Mouse (Mus musculus): ENCODE data around the gene Chrna5. TPM values are rescaled to one million over a fixed set of nuclear protein-coding genes. Genes with fewer than 3 reads are reported as not detected.
"Not testable (repeated sequence)": the region's sequence is repeated elsewhere in the genome, so short reads cannot be mapped to it uniquely, and the experiment has no call there.

The Chrna5 gene
- 10 to 100 TPM in 1 of 2 experiments, 1 to 10 TPM in 1; 10.0 TPM for total RNA-seq (2021)

- no peak for DNase-seq (ENCODE audit: extremely low spot score in 1 of 2, low spot score in 1 of 2)
Observed at GRCm38 (mm10) chr9:54980674-54981073, at the start of gene Chrna5. Gene Chrna5, plus strand, starts transcription at chr9:54980880.

GRCm38 (mm10) chr9:54931765-54932164, 48.9 kb upstream of the Chrna5 start:
- DNase-seq (ENCODE audit: extremely low spot score in 1 of 2, low spot score in 1 of 2), result no peak

GRCm38 (mm10) chr9:54932379-54932778, 48.3 kb upstream of the Chrna5 start:
- DNase-seq (ENCODE audit: extremely low spot score in 1 of 2, low spot score in 1 of 2), result no peak

GRCm38 (mm10) chr9:54942071-54942470, 38.6 kb upstream of the Chrna5 start:
- DNase-seq (ENCODE audit: extremely low spot score in 1 of 2, low spot score in 1 of 2), result no peak

GRCm38 (mm10) chr9:54944467-54944866, 36.2 kb upstream of the Chrna5 start:
- DNase-seq (ENCODE audit: extremely low spot score in 1 of 2, low spot score in 1 of 2), result no peak

GRCm38 (mm10) chr9:54946256-54946655, 34.4 kb upstream of the Chrna5 start:
- DNase-seq (ENCODE audit: extremely low spot score in 1 of 2, low spot score in 1 of 2), result no peak

- no peak for DNase-seq (ENCODE audit: extremely low spot score in 1 of 2, low spot score in 1 of 2)
Observed at GRCm38 (mm10) chr9:54949465-54949864, 31.2 kb upstream of the Chrna5 start.

- DNase-seq (ENCODE audit: extremely low spot score in 1 of 2, low spot score in 1 of 2), result not testable (repeated sequence)
Observed at GRCm38 (mm10) chr9:54950162-54950561, 30.5 kb upstream of the Chrna5 start.

GRCm38 (mm10) chr9:54950575-54951321, 29.9 kb upstream of the Chrna5 start, which contains the start of the genes Psma4 and AY074887:
Gene Psma4, plus strand, starts transcription at chr9:54950790.
Gene AY074887, minus strand, starts transcription at chr9:54950998.
- peak; percentile 81 to 87 for DNase-seq (ENCODE audit: extremely low spot score in 1 of 2, low spot score in 1 of 2)

- DNase-seq (ENCODE audit: extremely low spot score in 1 of 2, low spot score in 1 of 2), result no peak
Observed at GRCm38 (mm10) chr9:54961059-54961458, 19.6 kb upstream of the Chrna5 start.

GRCm38 (mm10) chr9:54963669-54964068, 17.0 kb upstream of the Chrna5 start:
- DNase-seq (ENCODE audit: extremely low spot score in 1 of 2, low spot score in 1 of 2), result no peak

- no peak for DNase-seq (ENCODE audit: extremely low spot score in 1 of 2, low spot score in 1 of 2)
Observed at GRCm38 (mm10) chr9:54969972-54970637, 10.6 kb upstream of the Chrna5 start.

- DNase-seq (ENCODE audit: extremely low spot score in 1 of 2, low spot score in 1 of 2), result peak; percentile 14 to 17
Observed at GRCm38 (mm10) chr9:54981291-54982191, 861 bp downstream of the Chrna5 start.

GRCm38 (mm10) chr9:54982401-54982800, 1.7 kb downstream of the Chrna5 start:
- no peak for DNase-seq (ENCODE audit: extremely low spot score in 1 of 2, low spot score in 1 of 2)

GRCm38 (mm10) chr9:54990362-54990761, 9.7 kb downstream of the Chrna5 start:
- DNase-seq (ENCODE audit: extremely low spot score in 1 of 2, low spot score in 1 of 2), result no peak

GRCm38 (mm10) chr9:54994381-54994780, 13.7 kb downstream of the Chrna5 start:
- DNase-seq (ENCODE audit: extremely low spot score in 1 of 2, low spot score in 1 of 2), result no peak

- DNase-seq (ENCODE audit: extremely low spot score in 1 of 2, low spot score in 1 of 2), result no peak
Observed at GRCm38 (mm10) chr9:54995645-54996044, 15.0 kb downstream of the Chrna5 start.

GRCm38 (mm10) chr9:55003609-55004008, 22.9 kb downstream of the Chrna5 start:
- DNase-seq (ENCODE audit: extremely low spot score in 1 of 2, low spot score in 1 of 2), result no peak

GRCm38 (mm10) chr9:55009692-55010091, 29.0 kb downstream of the Chrna5 start:
- DNase-seq (ENCODE audit: extremely low spot score in 1 of 2, low spot score in 1 of 2), result no peak

- DNase-seq (ENCODE audit: extremely low spot score in 1 of 2, low spot score in 1 of 2), result no peak
Observed at GRCm38 (mm10) chr9:55010588-55011350, 30.1 kb downstream of the Chrna5 start.

Data from layer of hippocampus, postnatal 25 days (tissue).